Mouse (Mus musculus): ENCODE measurements around the gene Pramel6. TPM values are rescaled to one million over a fixed set of nuclear protein-coding genes. Genes with fewer than 3 reads are reported as not detected.
A peak's percentile ranks its signal among the peaks of the same experiment; 100 is the strongest.
"Not testable (repeated sequence)": the region's sequence is repeated elsewhere in the genome, so short reads cannot be mapped to it uniquely, and the experiment has no call there.

Gene Pramel6
- polyA plus RNA-seq, 1 experiment = not detected

DNA sequence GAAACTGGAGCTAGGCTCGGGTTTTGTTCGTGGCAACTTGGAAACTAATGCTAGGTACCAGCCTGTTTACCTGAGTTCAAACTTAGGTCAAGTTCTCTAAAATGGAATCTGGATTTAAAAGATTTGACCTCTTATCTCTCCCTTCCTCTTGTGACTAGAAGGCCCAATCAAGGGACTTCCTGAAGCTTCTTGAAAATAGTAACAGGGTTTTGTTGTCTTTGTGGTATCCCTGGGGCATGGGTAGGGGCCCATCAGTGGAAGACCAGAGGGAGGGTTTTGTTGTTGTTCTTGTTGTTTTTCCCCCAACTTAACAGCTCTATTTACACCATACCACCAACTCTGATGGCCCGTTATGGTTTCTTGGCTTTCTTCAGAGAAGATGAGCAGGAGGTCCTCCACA is 10.2 kb downstream of the Pramel6 start:
- H3K27ac ChIP-seq (ENCODE audit: control insufficient read depth, insufficient read depth, low read depth, low read length) = no peak overlapping the region
- no peaks in the 10 kb centered on the region for H3K36me3 ChIP-seq (ENCODE audit: control insufficient read depth, insufficient read depth, low read length)
- H3K4me3 ChIP-seq (ENCODE audit: control insufficient read depth, low read depth, low read length) = no peak overlapping the region
- H3K27me3 ChIP-seq (ENCODE audit: control insufficient read depth, insufficient read depth, low read length) = no peaks in the 10 kb centered on the region
- TF ChIP-seq POLR2A (IDR thresholded peaks at IDR 0.05; ENCODE audit: control insufficient read depth, low read depth, low read length) (no peak), CTCF (IDR thresholded peaks at IDR 0.05; ENCODE audit: control insufficient read depth, insufficient read depth, insufficient replicate concordance, low read depth, low read length) (no peak)
- H3K4me1 ChIP-seq (ENCODE audit: control insufficient read depth, insufficient read depth, low read length) = no peaks in the 10 kb centered on the region

DNA sequence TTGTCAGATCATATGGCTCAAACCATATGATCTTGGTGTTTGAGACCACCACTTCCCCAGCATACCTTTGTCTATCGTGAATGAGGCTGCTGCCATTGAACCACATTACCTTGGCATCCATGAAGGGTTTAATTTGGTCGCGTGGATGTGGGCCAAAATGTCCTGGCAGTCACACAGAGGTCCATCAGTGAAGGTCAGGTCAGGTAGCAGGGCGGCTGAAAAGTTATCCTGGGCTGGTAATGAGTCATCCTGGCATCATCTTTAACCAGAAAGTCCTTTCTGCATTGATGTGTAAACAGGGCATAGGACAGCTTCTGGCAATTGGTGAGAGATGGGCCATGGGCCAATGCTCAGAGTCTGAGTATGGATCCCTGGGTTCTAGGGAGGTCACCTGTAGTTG is 14.3 kb downstream of the Pramel6 start:
- H3K4me1 ChIP-seq (ENCODE audit: control insufficient read depth, insufficient read depth, low read length) = no peaks in the 10 kb centered on the region
- H3K27ac ChIP-seq (ENCODE audit: control insufficient read depth, insufficient read depth, low read depth, low read length) = no peak overlapping the region
- H3K27me3 ChIP-seq (ENCODE audit: control insufficient read depth, insufficient read depth, low read length) = no peaks in the 10 kb centered on the region
- TF ChIP-seq POLR2A (IDR thresholded peaks at IDR 0.05; ENCODE audit: control insufficient read depth, low read depth, low read length) = no peak
- TF ChIP-seq CTCF (IDR thresholded peaks at IDR 0.05; ENCODE audit: control insufficient read depth, insufficient read depth, insufficient replicate concordance, low read depth, low read length) = no peak
- H3K4me3 ChIP-seq (ENCODE audit: control insufficient read depth, low read depth, low read length) = no peak overlapping the region
- H3K36me3 ChIP-seq (ENCODE audit: control insufficient read depth, insufficient read depth, low read length) = no peaks in the 10 kb centered on the region

- H3K36me3 ChIP-seq (ENCODE audit: control insufficient read depth, insufficient read depth, low read length); H3K27me3 ChIP-seq (ENCODE audit: control insufficient read depth, insufficient read depth, low read length); H3K4me1 ChIP-seq (ENCODE audit: control insufficient read depth, insufficient read depth, low read length): not testable (repeated sequence)
- H3K27ac ChIP-seq (ENCODE audit: control insufficient read depth, insufficient read depth, low read depth, low read length) = peak overlapping the region; percentile 25; the same call in 1 of the 2 replicates
- peak overlapping the region; percentile 76 for H3K4me3 ChIP-seq (ENCODE audit: control insufficient read depth, low read depth, low read length)
Measured at GRCm38 (mm10) chr2:87525899-87526616, 19.7 kb downstream of the Pramel6 start.

- TF ChIP-seq POLR2A (IDR thresholded peaks at IDR 0.05; ENCODE audit: control insufficient read depth, low read depth, low read length) (no peak), CTCF (IDR thresholded peaks at IDR 0.05; ENCODE audit: control insufficient read depth, insufficient read depth, insufficient replicate concordance, low read depth, low read length) (no peak)
- Histone ChIP-seq H3K4me3 (ENCODE audit: control insufficient read depth, low read depth, low read length) (no peak within 1 kb of the TSS), H3K27ac (ENCODE audit: control insufficient read depth, insufficient read depth, low read depth, low read length) (no peak within 1 kb of the TSS), H3K27me3 (ENCODE audit: control insufficient read depth, insufficient read depth, low read length) (no peaks in the 10 kb centered on the region), H3K36me3 (ENCODE audit: control insufficient read depth, insufficient read depth, low read length) (no peaks in the 10 kb centered on the region), H3K4me1 (ENCODE audit: control insufficient read depth, insufficient read depth, low read length) (no peaks in the 10 kb centered on the region)
Measured at GRCm38 (mm10) chr2:87531496-87531895, 25.1 kb downstream of the Pramel6 start, which contains the start of gene Olfr153. Olfr153 (plus strand) TSS chr2:87531796.

- no peaks in the 10 kb centered on the region for H3K36me3 ChIP-seq (ENCODE audit: control insufficient read depth, insufficient read depth, low read length)
- H3K27ac ChIP-seq (ENCODE audit: control insufficient read depth, insufficient read depth, low read depth, low read length) = no peak overlapping the region
- no peaks in the 10 kb centered on the region for H3K4me1 ChIP-seq (ENCODE audit: control insufficient read depth, insufficient read depth, low read length)
- H3K4me3 ChIP-seq (ENCODE audit: control insufficient read depth, low read depth, low read length) = no peak overlapping the region
- TF ChIP-seq POLR2A (IDR thresholded peaks at IDR 0.05; ENCODE audit: control insufficient read depth, low read depth, low read length) = no peak
- TF ChIP-seq CTCF (IDR thresholded peaks at IDR 0.05; ENCODE audit: control insufficient read depth, insufficient read depth, insufficient replicate concordance, low read depth, low read length) = no peak
- no peaks in the 10 kb centered on the region for H3K27me3 ChIP-seq (ENCODE audit: control insufficient read depth, insufficient read depth, low read length)
Measured at GRCm38 (mm10) chr2:87534826-87535225, 28.5 kb downstream of the Pramel6 start.

DNA sequence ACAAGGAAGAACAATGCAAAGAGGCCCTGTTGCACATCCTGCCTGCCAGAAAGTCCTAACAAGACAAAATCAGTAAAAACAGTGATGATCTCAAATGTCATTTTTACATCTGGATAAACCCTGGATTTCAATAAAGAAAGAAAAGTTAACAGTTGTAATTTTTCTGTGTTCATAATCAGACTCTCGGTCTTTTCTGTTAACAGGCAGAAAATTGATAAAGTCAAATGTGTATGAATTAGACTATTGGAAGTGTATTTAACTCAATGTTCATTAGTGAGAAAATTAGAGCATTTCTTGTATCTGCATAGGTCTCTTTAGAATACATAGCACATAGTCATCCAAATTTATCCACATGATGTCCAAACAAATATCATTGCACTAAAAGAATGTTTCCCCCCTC is 39.1 kb downstream of the Pramel6 start, which contains the start of gene Olfr1128:
TSS of gene Olfr1128 (minus strand) at position 101 of the 400 bp plus-strand sequence.
- TF ChIP-seq POLR2A (IDR thresholded peaks at IDR 0.05; ENCODE audit: control insufficient read depth, low read depth, low read length) (no peak), CTCF (IDR thresholded peaks at IDR 0.05; ENCODE audit: control insufficient read depth, insufficient read depth, insufficient replicate concordance, low read depth, low read length) (no peak)
- no peak within 1 kb of the TSS for H3K27ac ChIP-seq (ENCODE audit: control insufficient read depth, insufficient read depth, low read depth, low read length)
- H3K27me3 ChIP-seq (ENCODE audit: control insufficient read depth, insufficient read depth, low read length) = no peaks in the 10 kb centered on the region
- H3K36me3 ChIP-seq (ENCODE audit: control insufficient read depth, insufficient read depth, low read length) = no peaks in the 10 kb centered on the region
- no peak within 1 kb of the TSS for H3K4me3 ChIP-seq (ENCODE audit: control insufficient read depth, low read depth, low read length)
- H3K4me1 ChIP-seq (ENCODE audit: control insufficient read depth, insufficient read depth, low read length) = no peaks in the 10 kb centered on the region

Other genes with a start within 250 kb of the Pramel6 start
- gene Olfr1116, start 239.0 kb upstream of the Pramel6 start, polyA plus RNA-seq (2012; rRNA removed) = not detected in 2 replicates
- not detected in 2 replicates for gene Olfr1118, start 199.0 kb upstream of the Pramel6 start, polyA plus RNA-seq (2012; rRNA removed)
- gene Olfr1120, start 151.8 kb upstream of the Pramel6 start, polyA plus RNA-seq (2012; rRNA removed) = not detected in 2 replicates
- gene Olfr1121, start 136.7 kb upstream of the Pramel6 start, polyA plus RNA-seq (2012; rRNA removed) = not detected in 2 replicates
- gene Olfr1122, start 120.7 kb upstream of the Pramel6 start, polyA plus RNA-seq (2012; rRNA removed) = not detected in 2 replicates
- gene Olfr1123, start 89.9 kb upstream of the Pramel6 start, polyA plus RNA-seq (2012; rRNA removed) = not detected in 2 replicates
- gene Olfr1124, start 76.3 kb upstream of the Pramel6 start, polyA plus RNA-seq (2012; rRNA removed) = not detected in 2 replicates
- not detected in 2 replicates for gene Olfr1126, start 52.6 kb upstream of the Pramel6 start, polyA plus RNA-seq (2012; rRNA removed)
- 0.13 and 0.21 TPM in 2 replicates for gene Pramel7, start 9.5 kb upstream of the Pramel6 start, polyA plus RNA-seq (2012; rRNA removed)
- 0.08 and 0.42 TPM in 2 replicates for gene Olfr153, start 25.2 kb downstream of the Pramel6 start, polyA plus RNA-seq (2012; rRNA removed)
- not detected in 2 replicates for gene Olfr1128, start 39.0 kb downstream of the Pramel6 start, polyA plus RNA-seq (2012; rRNA removed)
- not detected in 2 replicates for gene Olfr1129, start 67.3 kb downstream of the Pramel6 start, polyA plus RNA-seq (2012; rRNA removed)
- gene Olfr1130, start 99.6 kb downstream of the Pramel6 start, polyA plus RNA-seq (2012; rRNA removed) = not detected in 2 replicates
- not detected in 2 replicates for gene Olfr1131, start 120.5 kb downstream of the Pramel6 start, polyA plus RNA-seq (2012; rRNA removed)
- gene Olfr1132, start 131.0 kb downstream of the Pramel6 start, polyA plus RNA-seq (2012; rRNA removed) = not detected in 2 replicates
- gene Olfr1133, start 140.8 kb downstream of the Pramel6 start, polyA plus RNA-seq (2012; rRNA removed) = not detected in 2 replicates
- gene Olfr1134, start 151.9 kb downstream of the Pramel6 start, polyA plus RNA-seq (2012; rRNA removed) = not detected in 2 replicates
- not detected in 2 replicates for gene Olfr1135, start 167.1 kb downstream of the Pramel6 start, polyA plus RNA-seq (2012; rRNA removed)
- not detected in 2 replicates for gene Olfr1136, start 187.4 kb downstream of the Pramel6 start, polyA plus RNA-seq (2012; rRNA removed)
- gene Olfr1137, start 206.6 kb downstream of the Pramel6 start, polyA plus RNA-seq (2012; rRNA removed) = not detected in 2 replicates
- not detected in 2 replicates for gene Olfr1138, start 233.4 kb downstream of the Pramel6 start, polyA plus RNA-seq (2012; rRNA removed)
- gene Olfr1140, start 237.2 kb downstream of the Pramel6 start, polyA plus RNA-seq (2012; rRNA removed) = not detected in 2 replicates
- gene Olfr1141, start 247.4 kb downstream of the Pramel6 start, polyA plus RNA-seq (2012; rRNA removed) = not detected in 2 replicates

All from testis, adult 2 months (tissue).